27 mouse cellular contexts compared by ENCODE assay signal in the genomic region with DNA sequence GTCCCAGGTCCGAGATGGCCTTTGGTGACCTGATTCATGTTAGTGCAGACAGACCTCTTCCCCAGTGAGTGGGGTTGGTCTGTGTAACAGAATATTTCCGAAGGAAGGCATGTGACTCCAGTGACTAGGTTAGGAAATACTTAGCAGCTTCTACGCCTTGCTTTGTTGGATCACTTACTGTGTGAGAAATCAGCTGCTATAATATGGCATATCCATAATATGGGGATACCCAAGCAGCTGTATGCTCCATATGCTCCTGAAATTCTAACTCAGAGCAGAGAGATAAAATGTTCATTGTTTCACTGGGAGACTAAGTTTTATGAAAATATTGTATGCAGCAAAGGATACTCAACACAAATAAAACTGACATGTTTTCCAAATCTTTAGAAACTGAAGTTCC.
DNase-seq lines count a peak whose midpoint lies in the region; ATAC-seq and TF ChIP-seq lines count a peak whose summit lies in the region.
"Had no signal": no experiment of that assay in that cellular context is flagged by ENCODE, and none has a peak within 500 bp of the region (broad histone marks: within the 10 kb centered on the region; RNA-seq: fewer than 3 reads in every experiment).

No protein-coding gene starts in this region.

- peak; percentile 79 for ATAC-seq in forebrain, embryonic 16.5 days
- ATAC-seq: CD4-positive, CD25-positive, alpha-beta regulatory T cell, adult 4 months; intestine, postnatal 0 days had no signal

- H3K4me2 ChIP-seq in forebrain, embryonic 16.5 days (ENCODE audit: low read length) = no peak overlapping the region
- H3K4me2 ChIP-seq: embryonic facial prominence, embryonic 13.5 days; heart, embryonic 13.5 days; hindbrain, embryonic 12.5 days; hindbrain, embryonic 15.5 days had no signal

- 76% methylated on average over 3 of the region's 3 CpGs for WGBS in forebrain, embryonic 16.5 days
- WGBS in forebrain, embryonic 10.5 days = 88% methylated on average over 3 of the region's 3 CpGs
- 83% methylated on average over 3 of the region's 3 CpGs for WGBS in spleen, adult 2 months

- no peaks in the 10 kb centered on the region for H3K36me3 ChIP-seq in forebrain, embryonic 16.5 days (ENCODE audit: control insufficient read depth, insufficient read depth)
- H3K36me3 ChIP-seq in forebrain, embryonic 10.5 days (replicated peaks) = peaks cover 34% of the 10 kb centered on the region
- no peaks in the 10 kb centered on the region for H3K36me3 ChIP-seq in spleen, adult 2 months (ENCODE audit: control insufficient read depth, insufficient read depth, low read length)
- H3K36me3 ChIP-seq: embryonic facial prominence, embryonic 10.5 days; embryonic facial prominence, embryonic 13.5 days; heart, embryonic 10.5 days; heart, embryonic 13.5 days; hindbrain, embryonic 12.5 days; hindbrain, embryonic 15.5 days had no signal

- H3K4me1 ChIP-seq in forebrain, embryonic 16.5 days (replicated peaks; ENCODE audit: control insufficient read depth, insufficient read depth, low read length) = peaks cover 4% of the 10 kb centered on the region
- peaks cover 13% of the 10 kb centered on the region for H3K4me1 ChIP-seq in forebrain, embryonic 10.5 days
- H3K4me1 ChIP-seq in spleen, adult 2 months (ENCODE audit: control insufficient read depth, insufficient read depth, insufficient read length) = peaks cover 27% of the 10 kb centered on the region

- no peak for TF ChIP-seq POLR2A in spleen, adult 2 months (IDR thresholded peaks at IDR 0.05; ENCODE audit: low read depth, low read length)
- no peak for TF ChIP-seq POLR2A in brain, embryonic 14.5 days (IDR thresholded peaks at IDR 0.05; ENCODE audit: borderline replicate concordance, extremely low read depth, insufficient read depth, insufficient read length, poor library complexity, severe bottlenecking)

- no peak for DNase-seq in forebrain, embryonic 10.5 days (ENCODE audit: extremely low spot score, low spot score)
- DNase-seq in spleen, adult 2 months (ENCODE audit: low read depth in 1 of 2, low spot score in 2 of 2) = no peak
- no peak for DNase-seq in spleen, adult 18-20 months
- peak; percentile 27 for DNase-seq in brain, embryonic 14.5 days (ENCODE audit: low read depth)
- no peak for DNase-seq in heart, postnatal 25 days (ENCODE audit: low spot score)
- DNase-seq: adrenal gland, adult 8-10 months; adrenal gland, postnatal 25 days; cerebellum, adult 11 months; cerebellum, adult 8-10 months; cerebellum, postnatal 10 days; cerebellum, postnatal 36 days; embryo, embryonic 11 days; gastrocnemius, postnatal 10 days; gastrocnemius, postnatal 36 days; heart, adult 2 months; heart, postnatal 14 days; kidney, adult 8-10 months had no signal

- H3K9me3 ChIP-seq in forebrain, embryonic 16.5 days (ENCODE audit: control insufficient read depth, low read length) = 0 out of 2 replicates have a peak, but pooled peaks cover 2% of the 10 kb centered on the region
- H3K9me3 ChIP-seq in forebrain, embryonic 10.5 days = peaks cover 18% of the 10 kb centered on the region
- H3K9me3 ChIP-seq: embryonic facial prominence, embryonic 10.5 days; embryonic facial prominence, embryonic 13.5 days; heart, embryonic 10.5 days; heart, embryonic 13.5 days; hindbrain, embryonic 12.5 days; hindbrain, embryonic 15.5 days had no signal

- no peaks in the 10 kb centered on the region for H3K27me3 ChIP-seq in forebrain, embryonic 16.5 days (replicated peaks; ENCODE audit: control insufficient read depth, insufficient read depth, low read length)
- no peaks in the 10 kb centered on the region for H3K27me3 ChIP-seq in forebrain, embryonic 10.5 days (ENCODE audit: poor library complexity, severe bottlenecking)
- H3K27me3 ChIP-seq in spleen, adult 2 months (ENCODE audit: control insufficient read depth, insufficient read depth, low read length) = no peaks in the 10 kb centered on the region
- H3K27me3 ChIP-seq: embryonic facial prominence, embryonic 13.5 days; heart, embryonic 13.5 days; hindbrain, embryonic 12.5 days; hindbrain, embryonic 15.5 days had no signal

- intact Hi-C loops in heart, postnatal 25 days (cut with DNase I) = no loop called here

- no peak for TF ChIP-seq CTCF in spleen, adult 2 months (IDR thresholded peaks at IDR 0.05; ENCODE audit: extremely low read depth, insufficient read depth, insufficient read length, insufficient replicate concordance)
- no peak for TF ChIP-seq CTCF in brain, embryonic 14.5 days (IDR thresholded peaks at IDR 0.05; ENCODE audit: borderline replicate concordance, extremely low read depth, insufficient read depth, insufficient read length)

- H3K4me3 ChIP-seq in forebrain, embryonic 16.5 days (replicated peaks; ENCODE audit: low read length) = no peak overlapping the region
- no peak overlapping the region for H3K4me3 ChIP-seq in forebrain, embryonic 10.5 days
- H3K4me3 ChIP-seq in spleen, adult 2 months (ENCODE audit: extremely low read depth, insufficient read depth, insufficient read length) = no peak overlapping the region
- H3K4me3 ChIP-seq: embryonic facial prominence, embryonic 10.5 days; embryonic facial prominence, embryonic 13.5 days; erythroblast, embryonic 14.5 days; heart, adult 2 months; heart, embryonic 10.5 days; heart, embryonic 13.5 days; hindbrain, embryonic 12.5 days; hindbrain, embryonic 15.5 days had no signal

- H3K27ac ChIP-seq in forebrain, embryonic 16.5 days (ENCODE audit: low read length) = no peak overlapping the region
- H3K27ac ChIP-seq in forebrain, embryonic 10.5 days = no peak overlapping the region
- peak overlapping the region; percentile 34; the same call in 1 of the 2 replicates for H3K27ac ChIP-seq in spleen, adult 2 months (ENCODE audit: insufficient read depth, low read length)
- H3K27ac ChIP-seq: embryonic facial prominence, embryonic 10.5 days; embryonic facial prominence, embryonic 13.5 days; heart, adult 2 months; heart, embryonic 10.5 days; heart, embryonic 13.5 days; hindbrain, embryonic 12.5 days; hindbrain, embryonic 15.5 days had no signal

- H3K9ac ChIP-seq in forebrain, embryonic 16.5 days (replicated peaks; ENCODE audit: low read depth, low read length) = no peak overlapping the region
- H3K9ac ChIP-seq: embryonic facial prominence, embryonic 13.5 days; heart, embryonic 13.5 days; hindbrain, embryonic 12.5 days; hindbrain, embryonic 15.5 days had no signal
